Mouse (Mus musculus) stomach, embryonic 14.5 days (tissue): ENCODE data around the gene Nrbp1. TPM values are rescaled to one million over a fixed set of nuclear protein-coding genes. Genes with fewer than 3 reads are reported as not detected.
"Not testable (repeated sequence)": the region's sequence is repeated elsewhere in the genome, so short reads cannot be mapped to it uniquely, and the experiment has no call there.

ENCODE experiments used
- ATAC-seq: fragments of 200-750 bp; cut with Nextera tagmentation; 2 replicates; pipeline ENCODE4 v1.8.0; 2017; ENCODE audit warnings: low read depth, moderate TSS enrichment; ENCODE audit not compliant: insufficient number of reproducible peaks, insufficient read depth, low FRiP score
- H3K27ac ChIP-seq: fragments of 300-500 bp; sonication (generic); 2 replicates; pipeline ENCODE4 v1.5.1; 2014; ENCODE audit warnings: mild to moderate bottlenecking, low read length, moderate library complexity, mixed read lengths
- H3K27me3 ChIP-seq: fragments of 300-500 bp; sonication (generic); 2 replicates; pipeline ENCODE4 v1.6.1; 2014; ENCODE audit warnings: low read length, control low read depth, mixed read lengths; ENCODE audit not compliant: control insufficient read depth, insufficient read depth
- H3K36me3 ChIP-seq: fragments of 300-500 bp; sonication (generic); 2 replicates; pipeline ENCODE4 v1.6.1; 2014; ENCODE audit warnings: mild to moderate bottlenecking, control low read depth, low read length, moderate library complexity, mixed read lengths; ENCODE audit not compliant: control insufficient read depth, insufficient read depth
- H3K4me1 ChIP-seq: fragments of 300-500 bp; sonication (generic); 2 replicates; pipeline ENCODE4 v1.6.1; 2014; ENCODE audit warnings: low read length, control low read depth, mixed read lengths; ENCODE audit not compliant: control insufficient read depth, insufficient read depth
- H3K4me2 ChIP-seq: fragments of 300-500 bp; sonication (generic); replicated peaks from 2 replicates; pipeline ENCODE4 v1.6.1; 2014; ENCODE audit warnings: low read depth, low read length, control low read depth
- H3K4me3 ChIP-seq: fragments of 300-500 bp; sonication (generic); 2 replicates; pipeline ENCODE4 v1.5.1; 2014; ENCODE audit warnings: low read depth, low read length, control low read depth
- H3K9ac ChIP-seq: fragments of 300-500 bp; sonication (generic); replicated peaks from 2 replicates; pipeline ENCODE4 v1.6.1; 2014; ENCODE audit warnings: low read depth, mild to moderate bottlenecking, control low read depth, low read length, moderate library complexity, mixed read lengths
- H3K9me3 ChIP-seq: fragments of 300-500 bp; sonication (generic); 2 replicates; pipeline ENCODE4 v1.6.1; 2016; ENCODE audit warnings: low read depth, low read length, control low read depth; ENCODE audit not compliant: control insufficient read depth
- WGBS: fragments of 180-500 bp; shearing (Covaris S2); extraction: QIAGEN DNeasy Blood & Tissue Kit; methylation state at CpG from one replicate; pipeline ENCODE4 v1.1.7; 2014; 5-methylcytosine and 5-hydroxymethylcytosine counted together
- polyA plus RNA-seq: library from polyadenylated mRNA; unstranded; fragments of >200 nt; fragmentation: Nextera tagmentation; extraction: Ambion mirVana; gene quantifications from 2 replicates; pipeline ENCODE4 v1.2.1, GENCODE M21; 2014

Gene Nrbp1
- polyA plus RNA-seq, 1 experiment from 2014 or later, result 169 TPM

DNA sequence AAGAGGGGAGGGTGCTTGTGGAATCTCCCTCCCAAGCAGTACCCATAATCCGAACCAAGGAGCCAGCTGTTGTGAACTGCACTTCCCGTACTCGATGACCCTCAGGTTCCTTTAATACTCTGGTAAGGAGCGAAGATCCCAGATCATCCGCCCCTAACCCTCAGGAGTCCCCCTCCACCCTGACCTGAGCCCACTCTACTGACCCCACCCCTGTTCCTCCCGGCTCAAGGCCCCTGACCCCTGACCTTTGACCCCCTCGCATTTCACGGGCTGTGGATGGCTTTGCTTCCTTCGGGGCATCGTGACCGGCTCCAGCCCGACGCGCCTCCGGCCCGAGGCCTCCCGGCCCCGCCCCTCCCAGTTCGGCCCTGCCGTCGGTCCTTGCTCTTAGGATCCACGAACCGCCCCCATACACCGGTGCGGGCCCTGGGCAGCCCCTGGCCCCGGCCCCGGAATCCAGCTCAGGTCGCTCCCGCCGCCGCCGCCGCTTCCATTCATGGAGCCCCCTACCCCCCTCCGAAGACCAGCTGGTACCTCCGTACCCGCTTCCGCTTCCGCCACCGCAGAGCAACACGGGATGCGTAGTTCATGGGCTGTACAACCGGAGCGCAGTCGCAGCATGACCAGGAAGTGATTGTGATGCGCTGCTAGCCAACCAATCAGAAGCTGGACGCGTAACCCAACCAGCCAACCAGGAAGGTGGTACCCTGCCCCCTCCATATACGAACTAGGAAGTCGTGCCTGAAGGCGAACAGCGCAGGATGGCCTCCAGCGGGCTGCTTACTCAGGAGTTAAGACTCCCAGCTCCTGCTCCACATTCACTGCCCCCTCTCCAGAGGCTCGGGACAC, 38.7 kb upstream of the Nrbp1 start, which contains the start of gene Zfp513:
Zfp513 (minus strand) TSS at position 562 of the 849 bp plus-strand sequence.
- WGBS, result 1% methylated on average over 53 of the region's 53 CpGs
- Histone ChIP-seq H3K36me3 (peaks cover 61% of the 10 kb centered on the region), H3K9me3 (peaks cover 5% of the 10 kb centered on the region), H3K27me3 (no peaks in the 10 kb centered on the region), H3K9ac (peak within 1 kb of the TSS; percentile 84), H3K4me2 (peak within 1 kb of the TSS; percentile 72), H3K27ac (peak within 1 kb of the TSS; percentile 84), H3K4me3 (peak within 1 kb of the TSS; percentile 94), H3K4me1 (peaks cover 12% of the 10 kb centered on the region; the same call in 1 of the 2 replicates)
- peak; percentile 97 for ATAC-seq

DNA sequence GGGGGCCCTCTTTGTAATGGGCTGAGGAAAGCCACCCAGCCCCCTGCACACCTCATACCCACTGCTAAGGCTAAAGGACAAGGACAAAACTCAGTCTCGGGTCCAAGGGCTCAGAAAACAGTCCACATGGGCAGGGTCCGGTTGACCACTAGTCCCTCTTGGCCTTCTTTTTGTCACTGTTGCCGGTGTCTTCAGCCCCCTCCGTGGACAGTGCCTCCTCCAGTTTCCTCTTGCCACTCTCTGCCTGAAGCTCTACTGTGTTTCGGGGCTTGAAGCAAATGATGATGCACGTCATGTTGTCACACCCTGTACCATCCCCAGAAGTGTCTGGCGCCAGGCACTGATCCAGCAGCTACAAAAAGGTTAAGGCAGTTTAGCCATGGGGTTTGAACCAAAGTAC, 37.7 kb upstream of the Nrbp1 start:
- Histone ChIP-seq H3K4me3 (peak overlapping the region; percentile 94), H3K9me3 (peaks cover 5% of the 10 kb centered on the region), H3K36me3 (peaks cover 59% of the 10 kb centered on the region), H3K4me1 (peaks cover 12% of the 10 kb centered on the region; the same call in 1 of the 2 replicates), H3K27me3 (no peaks in the 10 kb centered on the region), H3K27ac (peak overlapping the region; percentile 84), H3K9ac (0 out of 2 replicates have a peak overlapping the region, but pooled peaks have one; percentile 6), H3K4me2 (peak overlapping the region; percentile 59)
- no peak for ATAC-seq
- WGBS, result 89% methylated on average over 7 of the region's 7 CpGs

DNA sequence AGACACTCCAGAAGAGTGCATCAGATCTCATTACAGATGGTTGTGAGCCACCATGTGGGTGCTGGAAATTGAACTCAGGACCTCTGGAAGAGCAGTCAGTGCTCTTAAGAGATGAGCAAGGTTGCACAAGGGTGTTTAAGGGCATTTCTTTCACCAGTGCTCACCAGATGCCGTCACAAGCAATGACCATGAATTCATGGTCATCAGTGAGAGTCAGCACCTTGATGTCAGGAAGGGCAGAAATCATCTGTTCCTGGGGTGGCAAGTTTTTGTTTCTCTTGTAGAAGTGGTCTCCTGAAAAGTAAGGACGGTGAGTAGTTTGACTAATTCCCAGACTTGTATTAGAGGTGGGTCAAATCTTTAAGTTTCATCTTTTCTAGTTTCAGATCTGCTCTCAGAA, 36.8 kb upstream of the Nrbp1 start:
- Histone ChIP-seq H3K4me3 (no peak overlapping the region), H3K4me1 (peaks cover 12% of the 10 kb centered on the region; the same call in 1 of the 2 replicates), H3K4me2 (no peak overlapping the region), H3K9me3 (peaks cover 5% of the 10 kb centered on the region), H3K27ac (no peak overlapping the region), H3K9ac (no peak overlapping the region), H3K27me3 (no peaks in the 10 kb centered on the region), H3K36me3 (peaks cover 49% of the 10 kb centered on the region)
- WGBS, result 91% methylated on average over 2 of the region's 2 CpGs
- ATAC-seq, result no peak

DNA sequence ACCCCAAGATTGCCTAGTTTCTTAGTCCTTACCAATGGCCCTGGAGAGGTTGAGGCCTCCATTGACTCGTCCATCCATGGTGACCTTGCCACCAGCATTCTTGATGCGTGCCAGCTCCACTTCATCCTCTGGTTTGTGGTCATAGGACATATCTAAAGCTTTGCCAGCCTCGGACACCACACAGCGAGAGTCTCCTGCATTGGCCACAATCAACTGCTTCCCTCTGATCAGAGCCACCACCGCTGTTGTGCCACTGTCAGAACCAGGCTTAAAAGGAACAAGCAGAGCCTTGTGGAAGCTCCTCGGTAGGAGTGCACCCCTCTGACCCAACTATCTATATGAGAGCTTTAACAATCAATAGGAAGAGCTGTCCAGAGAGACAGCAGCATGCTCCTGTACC, 36.2 kb upstream of the Nrbp1 start:
- H3K27ac ChIP-seq, result no peak overlapping the region
- peaks cover 44% of the 10 kb centered on the region for H3K36me3 ChIP-seq
- ATAC-seq, result no peak

DNA sequence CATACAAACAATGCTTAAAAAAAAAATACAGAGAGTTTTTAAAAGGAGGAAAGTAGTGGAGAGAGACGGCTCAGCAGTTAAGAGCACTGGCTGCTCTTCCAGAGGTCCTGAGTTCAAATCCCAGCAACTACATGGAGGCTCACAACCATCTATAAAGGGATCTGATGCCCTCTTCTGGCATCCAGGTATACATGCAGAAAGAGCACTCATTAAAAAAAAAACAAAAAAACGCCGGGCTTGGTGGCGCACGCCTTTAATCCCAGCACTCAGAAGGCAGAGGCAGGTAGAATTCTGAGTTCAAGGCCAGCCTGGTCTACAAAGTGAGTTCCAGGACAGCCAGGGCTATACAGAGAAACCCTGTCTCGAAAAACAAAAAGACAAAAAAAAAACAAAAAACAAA, 24.1 kb upstream of the Nrbp1 start:
- not testable (repeated sequence) for H3K36me3 ChIP-seq, H3K9ac ChIP-seq, H3K4me3 ChIP-seq, H3K4me1 ChIP-seq, H3K4me2 ChIP-seq, H3K9me3 ChIP-seq, ATAC-seq, H3K27me3 ChIP-seq, H3K27ac ChIP-seq
- WGBS, result 91% methylated on average over 6 of the region's 6 CpGs

More for the DNA sequence above, 36.2 kb upstream of the Nrbp1 start:
- Histone ChIP-seq H3K4me2 (no peak overlapping the region), H3K4me3 (no peak overlapping the region), H3K27me3 (no peaks in the 10 kb centered on the region), H3K4me1 (peaks cover 12% of the 10 kb centered on the region; the same call in 1 of the 2 replicates), H3K9ac (no peak overlapping the region), H3K9me3 (peaks cover 5% of the 10 kb centered on the region)
- 92% methylated on average over 6 of the region's 6 CpGs for WGBS

DNA sequence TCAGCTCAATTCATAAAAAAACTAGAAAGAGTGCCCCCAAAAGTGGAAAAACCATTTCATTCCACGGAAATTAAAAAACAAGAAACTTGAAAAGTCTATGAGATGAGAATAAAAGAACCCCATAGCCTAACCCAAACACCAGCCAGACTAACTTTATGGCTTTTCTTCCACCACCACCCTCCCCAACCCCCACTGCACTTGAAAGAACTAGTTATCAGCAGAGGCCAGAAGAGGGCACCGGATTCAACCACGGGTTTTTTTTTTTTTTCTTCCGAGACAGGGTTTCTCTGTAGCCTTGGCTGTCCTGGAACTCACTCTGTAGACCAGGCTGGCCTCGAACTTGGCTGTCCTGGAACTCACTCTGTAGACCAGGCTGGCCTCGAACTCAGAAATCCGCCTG, 22.4 kb upstream of the Nrbp1 start:
- H3K4me2 ChIP-seq, result no peak overlapping the region
- H3K4me1 ChIP-seq, result 0 out of 2 replicates have a peak, but pooled peaks cover 4% of the 10 kb centered on the region
- H3K27ac ChIP-seq, result no peak overlapping the region
- no peaks in the 10 kb centered on the region for H3K9me3 ChIP-seq
- ATAC-seq, result no peak
- no peak overlapping the region for H3K4me3 ChIP-seq
- H3K9ac ChIP-seq, result no peak overlapping the region
- no peaks in the 10 kb centered on the region for H3K36me3 ChIP-seq
- WGBS, result 56% methylated on average over 7 of the region's 7 CpGs
- no peaks in the 10 kb centered on the region for H3K27me3 ChIP-seq

DNA sequence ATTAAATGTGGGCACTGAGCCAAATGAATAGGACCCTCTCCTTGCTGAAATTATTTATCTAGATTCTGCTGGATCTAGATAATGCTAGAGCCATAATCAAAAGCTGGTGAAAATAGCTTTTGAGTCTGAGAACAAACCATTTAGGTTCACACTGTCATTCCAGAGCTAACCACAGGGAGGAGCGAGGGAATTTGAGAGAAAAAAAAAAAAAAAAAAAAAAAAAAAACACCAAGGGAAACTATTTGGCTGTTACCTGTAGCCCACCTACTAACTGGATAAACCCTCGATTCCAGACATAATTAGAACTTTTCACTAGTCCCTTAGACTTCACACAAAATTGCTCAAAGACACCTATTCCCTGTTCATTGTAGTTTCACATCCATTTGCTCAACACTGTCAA, 21.6 kb upstream of the Nrbp1 start:
- Histone ChIP-seq H3K9ac (no peak overlapping the region), H3K4me2 (peak overlapping the region; percentile 84), H3K4me3 (peak overlapping the region; percentile 100), H3K27me3 (no peaks in the 10 kb centered on the region), H3K4me1 (0 out of 2 replicates have a peak, but pooled peaks cover 4% of the 10 kb centered on the region), H3K27ac (no peak overlapping the region), H3K9me3 (no peaks in the 10 kb centered on the region), H3K36me3 (no peaks in the 10 kb centered on the region)
- ATAC-seq, result no peak
- WGBS, result 2% methylated on average over 2 of the region's 2 CpGs

DNA sequence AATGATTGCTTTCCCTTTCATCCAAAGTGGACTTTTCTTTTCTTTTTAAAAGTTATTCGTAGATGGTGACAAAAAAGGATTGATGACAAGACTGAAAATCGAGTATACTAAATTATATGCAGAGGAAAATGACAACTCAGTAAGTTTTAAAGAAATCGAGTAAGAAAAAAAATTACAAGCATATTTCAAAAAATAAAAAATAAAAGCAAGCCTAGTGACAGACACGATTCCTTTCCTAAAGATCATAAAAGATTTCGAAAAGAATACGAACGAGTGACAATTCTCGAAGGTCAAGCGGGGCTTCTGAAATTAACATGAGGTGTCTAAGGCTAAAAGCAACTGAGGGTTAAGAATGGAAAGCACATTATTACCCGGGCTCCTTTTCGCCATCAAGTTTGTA, 21.2 kb upstream of the Nrbp1 start:
- 0 out of 2 replicates have a peak, but pooled peaks cover 4% of the 10 kb centered on the region for H3K4me1 ChIP-seq

More for the DNA sequence above, 21.2 kb upstream of the Nrbp1 start:
- peak overlapping the region; percentile 84 for H3K4me2 ChIP-seq
- WGBS, result 2% methylated on average over 11 of the region's 11 CpGs
- H3K9ac ChIP-seq, result peak overlapping the region; percentile 87
- ATAC-seq, result no peak
- peak overlapping the region; percentile 100 for H3K4me3 ChIP-seq
- H3K9me3 ChIP-seq, result no peaks in the 10 kb centered on the region
- no peaks in the 10 kb centered on the region for H3K27me3 ChIP-seq
- H3K27ac ChIP-seq, result peak overlapping the region; percentile 92; the same call in 1 of the 2 replicates
- H3K36me3 ChIP-seq, result no peaks in the 10 kb centered on the region
